Mouse (Mus musculus) lung, embryonic 14.5 days (tissue): ENCODE measurements around the gene Wsb2. TPM values are rescaled to one million over a fixed set of nuclear protein-coding genes. Genes with fewer than 3 reads are reported as not detected.
"Not testable (repeated sequence)": the region's sequence is repeated elsewhere in the genome, so short reads cannot be mapped to it uniquely, and the experiment has no call there.

Source experiments
- ATAC-seq: fragments of 200-750 bp; cut with Nextera tagmentation; 2 replicates; pipeline ENCODE4 v1.8.0; 2017; ENCODE audit warnings: mild to moderate bottlenecking, moderate TSS enrichment, moderate library complexity; ENCODE audit not compliant: insufficient read depth
- DNase-seq: peaks from one replicate; pipeline ENCODE4 v3.0.0-alpha.2; 2015
- H3K27ac ChIP-seq: fragments of 300-500 bp; sonication (generic); 2 replicates; pipeline ENCODE4 v1.5.1; 2014; ENCODE audit warnings: low read depth, mild to moderate bottlenecking, moderate library complexity
- H3K27me3 ChIP-seq: fragments of 300-500 bp; sonication (generic); 2 replicates; pipeline ENCODE4 v1.6.1; 2014; ENCODE audit warnings: low read length, control low read depth; ENCODE audit not compliant: insufficient read depth
- H3K36me3 ChIP-seq: fragments of 300-500 bp; sonication (generic); 2 replicates; pipeline ENCODE4 v1.6.1; 2014; ENCODE audit warnings: control low read depth; ENCODE audit not compliant: insufficient read depth
- H3K4me1 ChIP-seq: fragments of 300-500 bp; sonication (generic); 2 replicates; pipeline ENCODE4 v1.6.1; 2014; ENCODE audit warnings: antibody characterized with exemption, control low read depth; ENCODE audit not compliant: insufficient read depth
- H3K4me2 ChIP-seq: fragments of 300-500 bp; sonication (generic); 2 replicates; pipeline ENCODE4 v1.6.1; 2014; ENCODE audit warnings: mild to moderate bottlenecking
- H3K4me3 ChIP-seq: fragments of 300-500 bp; sonication (generic); 2 replicates; pipeline ENCODE4 v1.5.1; 2014; ENCODE audit warnings: low read depth, low read length
- H3K9ac ChIP-seq: fragments of 300-500 bp; sonication (generic); 2 replicates; pipeline ENCODE4 v1.6.1; 2014
- H3K9me3 ChIP-seq: fragments of 300-500 bp; sonication (generic); 2 replicates; pipeline ENCODE4 v1.6.1; 2016; ENCODE audit warnings: low read depth, low read length, control low read depth
- CTCF ChIP-seq: IDR thresholded peaks from 2 replicates; pipeline ENCODE4 v1.5.1; 2016; ENCODE audit warnings: antibody characterized with exemption, low read depth
- WGBS: fragments of 180-500 bp; shearing (Covaris S2); extraction: QIAGEN DNeasy Blood & Tissue Kit; methylation state at CpG from one replicate; pipeline ENCODE4 v1.1.7; 2014; 5-methylcytosine and 5-hydroxymethylcytosine counted together
- polyA plus RNA-seq: library from polyadenylated mRNA; unstranded; fragments of >200 nt; fragmentation: Nextera tagmentation; extraction: Ambion mirVana; gene quantifications from 2 replicates; pipeline ENCODE4 v1.2.1, GENCODE M21; 2014

The Wsb2 gene
- polyA plus RNA-seq, 1 experiment from 2014 or later: 70.9 TPM

DNA sequence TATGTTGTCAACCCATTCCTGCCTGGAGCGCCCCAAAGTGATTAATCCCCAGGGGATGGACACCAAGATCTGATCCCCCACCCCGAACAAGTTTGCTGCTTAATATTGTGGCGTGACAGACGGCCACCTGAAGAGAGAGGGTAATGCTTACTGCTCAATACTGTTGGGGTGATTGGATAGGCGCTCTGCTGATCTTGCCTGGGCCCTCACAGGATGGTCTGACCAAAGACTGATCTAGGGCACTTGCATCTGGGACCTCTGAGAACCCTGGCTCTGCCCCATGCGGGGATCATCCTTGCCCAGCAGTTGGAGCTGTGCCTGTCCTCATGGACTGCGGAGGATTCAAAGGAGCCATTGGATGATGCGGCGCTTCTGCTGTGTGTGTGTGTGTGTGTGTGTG lies 33.4 kb upstream of the Wsb2 start:
- TF ChIP-seq CTCF: no peak
- no peak overlapping the region for H3K9ac ChIP-seq
- ATAC-seq: no peak

DNA sequence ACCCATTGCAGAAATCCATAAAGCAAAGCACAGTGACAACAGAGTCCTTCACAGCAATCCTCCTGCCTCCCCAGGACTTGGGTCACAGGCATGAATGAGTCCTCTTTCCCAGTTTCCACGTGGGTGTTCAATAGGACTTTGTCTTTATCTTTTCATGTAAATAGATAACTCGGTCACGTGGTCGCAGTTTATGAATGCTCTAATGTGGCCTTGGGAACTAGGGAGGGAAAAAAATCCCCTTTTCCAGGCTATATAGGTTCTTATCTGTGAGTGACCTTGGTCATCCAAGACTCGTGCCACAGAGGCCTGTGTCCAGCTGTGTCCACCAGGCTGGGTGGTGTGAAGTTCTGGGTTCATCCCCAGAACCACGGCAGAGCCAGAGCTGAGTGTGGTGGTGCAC lies 30.7 kb upstream of the Wsb2 start:
- ATAC-seq: no peak
- Histone ChIP-seq H3K27me3 (no peaks in the 10 kb centered on the region), H3K4me1 (no peaks in the 10 kb centered on the region), H3K36me3 (0 out of 2 replicates have a peak, but pooled peaks cover 5% of the 10 kb centered on the region), H3K9ac (no peak overlapping the region), H3K9me3 (no peaks in the 10 kb centered on the region), H3K27ac (no peak overlapping the region), H3K4me3 (no peak overlapping the region), H3K4me2 (no peak overlapping the region)
- DNase-seq: no peak
- no peak for TF ChIP-seq CTCF
- WGBS: 57% methylated on average over 6 of the region's 6 CpGs

More for the DNA sequence above, 33.4 kb upstream of the Wsb2 start:
- no peak overlapping the region for H3K4me2 ChIP-seq
- no peak overlapping the region for H3K27ac ChIP-seq
- H3K27me3 ChIP-seq: no peaks in the 10 kb centered on the region
- H3K9me3 ChIP-seq: no peaks in the 10 kb centered on the region
- 80% methylated on average over 9 of the region's 9 CpGs for WGBS
- no peak overlapping the region for H3K4me3 ChIP-seq
- H3K36me3 ChIP-seq: 0 out of 2 replicates have a peak, but pooled peaks cover 5% of the 10 kb centered on the region
- no peaks in the 10 kb centered on the region; the same call in 1 of the 2 replicates for H3K4me1 ChIP-seq
- no peak for DNase-seq

DNA sequence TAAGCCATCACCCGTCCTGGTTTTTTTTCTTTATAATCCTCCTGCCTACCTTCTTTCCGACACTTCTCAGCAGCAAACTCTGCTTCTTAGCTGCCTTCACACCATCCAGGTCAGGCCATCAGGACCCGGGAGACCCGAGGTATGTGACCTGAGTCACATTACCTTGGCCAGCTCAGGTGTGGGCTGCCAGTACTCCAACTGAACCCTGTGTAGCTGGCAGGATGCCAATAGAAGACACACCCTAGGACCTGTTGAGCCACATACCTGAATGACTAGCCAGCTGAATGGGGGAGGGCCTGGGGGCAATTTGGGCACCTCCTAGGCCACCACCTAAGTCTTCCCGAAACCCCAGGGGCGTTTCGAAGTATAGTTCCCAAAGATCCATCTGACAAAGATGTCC lies 26.6 kb upstream of the Wsb2 start:
- peak; percentile 32 for DNase-seq

DNA sequence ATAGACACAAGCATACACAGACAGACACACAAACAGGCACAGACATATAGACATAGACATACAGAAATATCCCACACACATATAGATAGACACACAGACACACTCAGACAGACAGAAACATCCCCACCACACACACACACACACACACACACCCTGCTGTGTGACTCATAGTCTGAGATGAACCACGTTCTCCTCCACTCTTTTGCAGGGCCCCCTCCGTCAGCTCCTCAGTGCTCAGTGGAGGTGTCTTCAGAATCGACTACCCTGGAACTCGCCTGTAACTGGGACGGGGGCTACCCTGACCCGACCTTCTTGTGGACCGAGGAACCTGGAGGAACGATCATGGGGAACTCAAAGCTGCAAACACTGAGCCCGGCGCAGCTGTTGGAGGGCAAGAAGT lies 19.1 kb upstream of the Wsb2 start:
- 81% methylated on average over 10 of the region's 10 CpGs for WGBS
- no peaks in the 10 kb centered on the region for H3K4me1 ChIP-seq
- no peak overlapping the region for H3K4me3 ChIP-seq
- no peaks in the 10 kb centered on the region for H3K9me3 ChIP-seq
- H3K4me2 ChIP-seq: no peak overlapping the region
- DNase-seq (no peak), ATAC-seq (no peak)
- H3K36me3 ChIP-seq: peaks cover 17% of the 10 kb centered on the region; the same call in 1 of the 2 replicates
- no peak overlapping the region for H3K27ac ChIP-seq
- H3K9ac ChIP-seq: no peak overlapping the region
- no peaks in the 10 kb centered on the region for H3K27me3 ChIP-seq
- no peak for TF ChIP-seq CTCF

More for the DNA sequence above, 26.6 kb upstream of the Wsb2 start:
- Histone ChIP-seq H3K27ac (no peak overlapping the region), H3K36me3 (peaks cover 6% of the 10 kb centered on the region; the same call in 1 of the 2 replicates), H3K9me3 (no peaks in the 10 kb centered on the region), H3K27me3 (no peaks in the 10 kb centered on the region), H3K4me1 (no peaks in the 10 kb centered on the region), H3K4me3 (no peak overlapping the region), H3K9ac (no peak overlapping the region), H3K4me2 (no peak overlapping the region)
- 71% methylated on average over 7 of the region's 7 CpGs for WGBS
- peak; percentile 65 for ATAC-seq
- TF ChIP-seq CTCF: no peak

DNA sequence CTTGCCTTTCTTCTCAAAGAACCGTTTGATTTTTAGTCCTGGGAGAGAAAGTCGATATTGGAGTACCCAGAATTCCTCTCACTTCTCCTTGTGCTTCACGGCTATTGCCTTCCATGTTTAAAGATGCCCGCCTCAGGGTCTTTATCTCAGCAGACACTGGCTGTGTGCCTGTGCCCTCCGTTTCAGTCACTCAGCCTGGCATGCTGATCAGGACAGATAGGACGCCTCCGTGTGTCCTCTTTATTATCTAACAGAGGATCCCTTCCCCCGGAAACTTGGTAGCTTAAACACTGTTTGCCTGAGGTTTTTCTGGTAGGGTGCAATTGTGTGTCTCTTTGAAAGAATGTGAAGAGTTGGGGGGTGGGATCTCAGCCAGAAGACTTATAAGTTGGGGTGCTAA lies 18.6 kb upstream of the Wsb2 start:
- H3K4me2 ChIP-seq: no peak overlapping the region
- H3K4me1 ChIP-seq: no peaks in the 10 kb centered on the region
- H3K27ac ChIP-seq: no peak overlapping the region
- H3K27me3 ChIP-seq: no peaks in the 10 kb centered on the region
- no peak for DNase-seq
- H3K36me3 ChIP-seq: peaks cover 18% of the 10 kb centered on the region; the same call in 1 of the 2 replicates
- no peak overlapping the region for H3K9ac ChIP-seq
- no peak for ATAC-seq
- H3K9me3 ChIP-seq: no peaks in the 10 kb centered on the region
- TF ChIP-seq CTCF: no peak
- WGBS: 74% methylated on average over 8 of the region's 8 CpGs
- no peak overlapping the region for H3K4me3 ChIP-seq

DNA sequence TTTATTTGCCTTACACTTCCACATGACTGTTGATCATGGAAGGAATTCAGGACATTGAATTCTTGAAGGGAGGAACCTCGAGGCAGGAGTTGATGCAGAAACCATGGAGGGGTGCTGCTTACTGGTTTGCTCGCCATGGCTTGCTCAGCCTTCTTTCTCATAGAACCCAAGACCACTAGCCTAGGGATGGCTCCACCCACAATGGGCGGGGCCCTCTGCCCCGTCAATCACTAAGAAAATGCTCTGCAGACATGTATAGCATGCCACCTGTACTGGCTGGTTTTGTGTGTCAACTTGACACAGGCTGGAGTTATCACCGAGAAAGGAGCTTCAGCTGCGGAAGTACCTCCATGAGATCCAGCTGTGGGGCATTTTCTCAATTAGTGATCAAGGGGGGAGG lies 17.0 kb upstream of the Wsb2 start:
- H3K9me3 ChIP-seq: no peaks in the 10 kb centered on the region
- H3K27ac ChIP-seq: no peak overlapping the region
- no peak overlapping the region for H3K4me2 ChIP-seq
- 78% methylated on average over 6 of the region's 6 CpGs for WGBS
- H3K36me3 ChIP-seq: peaks cover 16% of the 10 kb centered on the region; the same call in 1 of the 2 replicates
- DNase-seq (no peak), ATAC-seq (no peak)
- H3K27me3 ChIP-seq: no peaks in the 10 kb centered on the region
- H3K4me1 ChIP-seq: no peaks in the 10 kb centered on the region
- no peak overlapping the region for H3K9ac ChIP-seq
- TF ChIP-seq CTCF: no peak
- H3K4me3 ChIP-seq: no peak overlapping the region

DNA sequence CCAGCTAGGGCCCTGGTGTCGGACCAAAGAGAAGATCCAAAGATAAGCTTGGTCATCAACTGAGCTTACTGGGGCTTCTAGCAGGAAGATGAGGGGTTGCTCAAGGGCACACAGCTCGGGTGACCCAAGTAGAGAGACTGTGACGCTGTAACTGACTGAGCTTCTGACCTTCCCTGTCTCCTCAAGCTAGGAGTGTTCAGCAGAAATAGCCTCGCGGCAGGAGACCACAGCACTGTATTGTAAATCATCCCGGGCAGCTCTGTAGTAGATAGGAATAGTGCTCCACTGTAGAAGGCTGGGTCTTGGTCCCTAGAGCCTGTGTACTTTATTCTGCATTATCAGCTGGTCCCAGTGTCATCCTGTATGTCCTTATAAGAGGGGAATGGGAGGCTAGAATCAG lies 15.2 kb upstream of the Wsb2 start:
- Histone ChIP-seq H3K9ac (no peak overlapping the region), H3K9me3 (no peaks in the 10 kb centered on the region), H3K27me3 (no peaks in the 10 kb centered on the region), H3K4me1 (no peaks in the 10 kb centered on the region), H3K36me3 (peaks cover 14% of the 10 kb centered on the region; the same call in 1 of the 2 replicates), H3K4me2 (no peak overlapping the region), H3K27ac (no peak overlapping the region), H3K4me3 (no peak overlapping the region)
- TF ChIP-seq CTCF: no peak
- DNase-seq: no peak
- no peak for ATAC-seq
- 67% methylated on average over 6 of the region's 6 CpGs for WGBS

DNA sequence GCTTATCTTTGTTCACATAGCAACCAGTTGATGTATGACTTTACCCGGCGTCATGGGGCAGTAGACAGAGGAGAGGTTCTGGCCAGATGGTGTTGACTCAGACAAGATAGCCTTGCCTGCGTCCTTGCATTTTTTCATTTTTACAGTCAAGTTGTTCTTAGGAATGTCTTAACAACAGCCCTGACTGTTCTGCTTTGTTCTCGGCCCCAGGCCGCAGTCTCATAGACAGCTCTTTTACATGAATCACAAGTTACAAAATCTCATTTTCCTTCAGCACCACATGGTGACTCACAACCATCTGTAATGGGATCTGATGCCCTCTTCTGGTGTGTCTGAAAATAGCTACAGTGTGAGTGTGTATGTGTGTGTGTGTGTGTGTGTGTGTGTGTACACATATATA lies 12.6 kb upstream of the Wsb2 start:
- WGBS: 81% methylated on average over 5 of the region's 5 CpGs
- not testable (repeated sequence) for H3K36me3 ChIP-seq, H3K4me3 ChIP-seq, H3K9ac ChIP-seq, H3K27ac ChIP-seq, H3K4me2 ChIP-seq, DNase-seq, ATAC-seq, H3K4me1 ChIP-seq, H3K9me3 ChIP-seq, H3K27me3 ChIP-seq
